Mouse (Mus musculus): ENCODE data around the gene Msl2.

The Msl2 gene

DNA sequence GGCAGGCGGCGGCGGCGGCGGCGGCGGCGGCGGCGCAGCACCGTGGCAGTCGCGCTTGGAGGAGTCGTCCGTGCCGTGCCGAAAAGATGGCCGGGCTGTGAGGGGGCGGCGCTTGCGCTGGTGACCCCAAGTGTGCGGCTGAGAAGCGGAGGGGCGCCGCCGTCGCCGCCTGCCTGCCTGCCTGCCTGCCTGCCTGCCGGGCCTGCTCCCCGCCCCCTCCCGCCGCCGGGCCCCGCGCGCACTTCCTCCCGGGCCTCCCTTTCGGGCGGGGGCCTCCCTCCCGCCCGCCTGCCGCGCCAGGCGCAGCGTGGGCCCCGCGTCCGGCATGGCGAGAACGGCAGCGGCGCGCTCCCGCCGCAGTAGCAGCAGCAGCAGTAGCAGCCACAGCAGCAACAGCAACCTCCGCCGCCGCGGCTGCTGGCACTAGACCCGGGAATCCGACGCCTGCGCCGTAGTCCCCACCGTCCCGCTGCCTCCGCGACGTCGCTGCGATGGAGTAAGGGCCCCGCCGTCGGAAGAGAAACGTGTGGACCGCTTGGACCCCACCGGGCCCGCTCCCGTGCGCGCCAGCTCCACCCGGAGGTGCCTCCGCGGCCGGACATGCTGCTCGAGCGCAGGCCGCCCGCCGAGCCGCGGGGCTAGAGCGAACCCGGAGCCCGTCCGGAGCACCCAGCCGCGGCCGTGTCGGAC lies 576 bp downstream of the Msl2 start:
- DNase-seq (ENCODE audit: inconsistent ontology term) = peak; percentile 85

- no peak for DNase-seq (ENCODE audit: inconsistent ontology term)
Observed at GRCm38 (mm10) chr9:101075091-101075581, 1.2 kb downstream of the Msl2 start.

DNA sequence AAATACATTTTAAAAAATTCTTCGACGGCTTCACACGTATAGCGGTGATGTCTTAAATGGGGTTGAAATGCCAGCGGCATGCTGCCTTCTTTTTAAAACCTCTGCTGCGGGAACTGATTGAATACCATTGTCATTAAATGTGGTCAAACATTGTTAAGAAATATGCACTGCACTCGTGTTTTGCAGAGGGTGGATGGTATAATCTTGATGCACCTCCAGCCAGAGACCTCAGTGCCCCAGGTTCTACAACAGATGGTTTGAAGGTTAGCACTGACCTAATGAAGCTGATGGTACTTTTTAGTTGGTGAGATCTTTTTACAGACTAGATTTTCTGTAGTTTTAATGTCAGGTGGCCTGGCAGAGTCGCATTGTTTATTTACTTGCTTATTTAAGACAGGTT lies 1.8 kb downstream of the Msl2 start:
- no peak for DNase-seq (ENCODE audit: inconsistent ontology term)

DNA sequence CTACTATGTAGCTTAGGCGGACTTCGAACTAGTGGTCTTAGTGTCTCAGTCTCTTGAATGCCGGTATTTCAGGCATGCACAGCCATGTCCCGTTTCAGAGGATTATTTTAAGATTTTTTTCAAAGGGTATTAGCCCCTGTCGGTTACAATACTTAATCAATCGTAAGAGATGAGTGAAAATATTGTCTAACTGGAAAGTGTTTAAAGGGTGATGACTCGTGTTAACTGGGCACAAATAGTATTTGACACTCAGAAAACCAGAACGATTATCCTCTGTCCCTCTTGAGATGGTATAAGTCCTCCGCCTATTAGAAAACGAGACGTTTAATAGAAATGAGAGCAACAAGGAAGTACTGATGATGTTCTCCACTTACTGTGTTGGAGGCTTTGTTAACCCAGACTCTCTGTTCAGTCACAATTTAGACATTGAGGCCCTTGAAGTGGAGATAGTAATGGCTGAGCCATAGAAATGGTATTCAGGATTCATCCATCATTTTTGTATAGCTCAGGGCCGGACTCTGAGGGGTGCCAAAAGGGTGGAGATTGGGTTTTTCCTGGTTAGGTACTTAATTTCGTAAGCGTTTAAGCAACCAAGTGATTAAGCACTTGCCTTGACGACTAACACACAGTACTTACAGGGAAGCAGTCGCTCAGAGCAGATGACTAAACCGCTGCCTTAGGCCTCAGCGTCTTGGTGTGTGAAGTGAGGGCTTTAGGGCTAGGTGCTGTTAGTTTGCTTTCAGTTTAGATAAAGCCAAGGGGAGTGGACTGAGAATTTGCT lies 2.4 kb downstream of the Msl2 start:
- DNase-seq (ENCODE audit: inconsistent ontology term) = peak; percentile 61

DNA sequence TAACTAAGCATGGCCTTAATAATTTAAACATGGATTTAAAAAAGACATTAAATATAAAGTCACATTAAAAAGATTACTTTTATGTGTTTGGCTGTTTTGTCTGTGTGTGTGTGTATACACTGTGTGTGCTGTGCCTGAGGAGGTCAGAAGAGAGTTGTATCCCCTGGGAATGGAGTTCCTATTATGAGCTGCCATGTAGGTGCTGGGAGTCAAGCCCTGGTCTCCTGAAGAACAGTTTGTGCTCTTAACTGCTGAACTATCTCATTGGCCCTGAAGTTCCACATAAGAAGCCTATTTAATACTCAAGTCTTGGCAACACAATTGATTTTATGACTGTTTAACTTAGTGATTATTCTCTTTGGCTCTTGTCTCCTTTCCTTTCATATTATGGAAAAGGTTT lies 3.6 kb downstream of the Msl2 start:
- DNase-seq (ENCODE audit: inconsistent ontology term) = no peak

DNA sequence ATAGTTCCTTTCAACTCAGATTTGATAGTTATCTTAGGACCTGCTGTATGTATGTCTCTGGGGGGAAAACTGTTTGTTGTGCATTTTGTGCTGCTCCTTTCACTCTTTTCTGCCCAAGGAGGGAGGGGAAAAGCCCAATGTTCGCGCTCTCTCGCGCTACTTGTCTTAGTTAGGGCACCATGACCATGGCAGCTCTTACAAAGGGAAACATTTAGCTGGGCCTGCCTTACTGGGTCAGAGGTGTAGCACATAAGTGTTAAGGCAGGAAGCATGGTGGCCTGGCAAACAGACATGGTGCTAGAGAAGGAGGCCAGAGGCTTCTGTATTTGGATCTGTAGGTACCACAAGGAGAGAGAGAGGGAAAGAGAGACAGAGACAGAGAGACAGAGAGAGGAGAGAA lies 4.7 kb downstream of the Msl2 start:
- no peak for DNase-seq (ENCODE audit: inconsistent ontology term)

- peak; percentile 57 for DNase-seq (ENCODE audit: inconsistent ontology term)
Observed at GRCm38 (mm10) chr9:101080046-101080685, 6.3 kb downstream of the Msl2 start.

- DNase-seq (ENCODE audit: inconsistent ontology term) = no peak
Observed at GRCm38 (mm10) chr9:101083728-101084127, 9.8 kb downstream of the Msl2 start.

DNA sequence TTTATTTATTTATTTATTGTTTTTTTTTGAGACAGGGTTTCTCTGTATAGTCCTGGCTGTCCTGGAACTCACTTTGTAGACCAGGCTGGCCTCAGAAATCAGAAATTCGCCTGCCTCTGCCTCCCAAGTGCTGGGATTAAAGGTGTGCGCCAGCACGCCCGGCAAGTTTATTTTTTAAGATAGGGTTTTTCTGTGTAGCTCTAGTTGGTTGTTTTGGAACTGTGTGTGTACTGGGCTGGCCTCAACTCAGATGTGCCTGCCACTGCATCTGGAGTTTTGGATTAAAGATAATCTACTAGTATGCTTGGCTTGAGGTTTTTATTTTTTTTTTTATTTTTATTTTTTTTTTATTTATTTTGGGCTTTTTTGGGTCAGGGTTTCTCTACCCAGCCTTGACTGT lies 21.5 kb downstream of the Msl2 start:
- no peak for DNase-seq (ENCODE audit: inconsistent ontology term)

- no peak for DNase-seq (ENCODE audit: inconsistent ontology term)
Observed at GRCm38 (mm10) chr9:101096461-101096860, 22.6 kb downstream of the Msl2 start.

DNA sequence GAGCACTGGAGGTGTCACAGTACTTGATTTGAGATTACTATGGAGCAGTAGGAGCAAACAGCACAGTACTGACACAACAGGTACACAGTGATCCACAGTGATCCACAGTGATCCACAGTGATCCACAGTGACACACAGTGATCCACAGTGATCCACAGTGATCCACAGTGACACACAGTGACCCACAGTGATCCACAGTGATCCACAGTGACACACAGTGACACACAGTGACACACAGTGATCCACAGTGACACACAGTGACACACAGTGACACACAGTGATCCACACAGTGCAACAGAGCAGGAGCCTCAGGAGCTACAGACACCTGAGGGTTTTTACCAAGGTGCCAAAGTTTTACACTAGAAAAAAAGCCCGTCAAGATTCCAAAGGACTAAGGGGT lies 23.6 kb downstream of the Msl2 start:
- no peak for DNase-seq (ENCODE audit: inconsistent ontology term)

DNA sequence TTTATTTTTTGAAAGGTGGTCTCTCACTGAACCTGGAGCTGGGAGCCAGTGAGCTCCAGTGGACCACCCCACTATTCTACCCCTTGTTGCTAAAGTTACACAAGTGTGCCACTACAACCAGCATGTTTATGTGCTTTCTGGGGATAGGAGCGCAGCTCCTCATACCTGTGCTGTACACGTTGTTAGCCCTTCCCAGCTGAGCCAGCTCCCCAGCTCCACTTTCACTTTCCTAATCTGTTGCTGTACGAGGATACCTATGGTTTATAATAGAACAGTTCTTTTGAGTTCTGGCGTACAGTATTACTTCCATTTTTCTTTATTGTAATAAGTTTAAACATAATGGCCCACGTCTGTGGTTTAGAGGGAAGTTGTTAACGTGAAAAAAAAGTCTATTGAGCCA lies 25.5 kb downstream of the Msl2 start:
- no peak for DNase-seq (ENCODE audit: inconsistent ontology term)

- DNase-seq (ENCODE audit: inconsistent ontology term) = no peak
Observed at GRCm38 (mm10) chr9:101100163-101100562, 26.3 kb downstream of the Msl2 start.

- DNase-seq (ENCODE audit: inconsistent ontology term) = no peak
Observed at GRCm38 (mm10) chr9:101101547-101101946, 27.6 kb downstream of the Msl2 start.

GRCm38 (mm10) chr9:101102288-101102687 lies 28.4 kb downstream of the Msl2 start:
- DNase-seq (ENCODE audit: inconsistent ontology term) = no peak

GRCm38 (mm10) chr9:101104931-101105330 lies 31.0 kb downstream of the Msl2 start:
- no peak for DNase-seq (ENCODE audit: inconsistent ontology term)

GRCm38 (mm10) chr9:101105735-101106134 lies 31.8 kb downstream of the Msl2 start:
- DNase-seq (ENCODE audit: inconsistent ontology term) = no peak

DNA sequence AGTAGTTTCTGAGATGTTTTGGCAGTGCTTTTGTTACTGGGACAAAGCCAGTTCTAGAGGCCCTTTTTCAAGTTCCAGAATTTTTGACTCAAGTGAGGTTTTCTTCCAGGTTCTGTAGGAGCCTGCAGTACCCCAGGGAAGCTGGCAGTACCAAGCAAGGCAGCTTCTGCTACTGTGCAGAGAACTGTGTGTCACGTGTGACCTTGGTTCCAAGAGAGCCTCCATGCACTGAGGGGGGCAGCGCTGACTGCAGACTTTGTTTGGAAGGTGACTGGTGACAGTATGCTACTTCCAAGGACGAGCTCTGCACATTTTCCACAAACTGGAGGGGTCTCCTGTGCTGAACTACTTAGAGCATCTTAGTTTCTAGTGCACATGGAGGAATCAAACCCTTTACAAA lies 33.5 kb downstream of the Msl2 start:
- DNase-seq (ENCODE audit: inconsistent ontology term) = no peak

- DNase-seq (ENCODE audit: inconsistent ontology term) = peak; percentile 68
Observed at GRCm38 (mm10) chr9:101110013-101110412, 36.1 kb downstream of the Msl2 start.

DNA sequence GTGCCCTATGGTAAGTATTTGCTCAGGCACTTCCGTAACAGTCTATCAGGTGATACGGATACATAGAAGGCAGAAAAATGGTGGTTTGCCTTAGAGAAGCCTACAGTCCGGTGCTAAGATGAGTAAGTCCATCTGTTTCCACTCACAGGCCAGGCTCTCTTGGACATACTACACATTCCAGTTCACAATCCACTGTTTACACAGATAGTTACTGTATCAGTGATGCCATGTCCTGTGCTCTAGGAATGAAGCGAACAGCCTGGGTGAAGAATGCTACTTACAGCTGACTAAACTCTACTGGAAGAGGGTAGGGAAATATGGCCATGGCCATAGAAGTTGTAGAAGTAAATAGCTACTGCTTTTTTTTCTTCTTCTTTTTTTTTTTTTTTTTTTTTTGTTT lies 39.4 kb downstream of the Msl2 start:
- peak; percentile 37 for DNase-seq (ENCODE audit: inconsistent ontology term)

- no peak for DNase-seq (ENCODE audit: inconsistent ontology term)
Observed at GRCm38 (mm10) chr9:101114182-101114884, 40.4 kb downstream of the Msl2 start.

- DNase-seq (ENCODE audit: inconsistent ontology term) = no peak
Observed at GRCm38 (mm10) chr9:101143635-101144034, 69.7 kb downstream of the Msl2 start.
